Mouse (Mus musculus) hindbrain, embryonic 13.5 days (tissue): Measurements from ENCODE around the gene Syt13. TPM values are rescaled to one million over a fixed set of nuclear protein-coding genes. Genes with fewer than 3 reads are reported as not detected.
A peak's percentile ranks its signal among the peaks of the same experiment; 100 is the strongest.

Experiments
- ATAC-seq: fragments of 200-750 bp; cut with Nextera tagmentation; 2 replicates; pipeline ENCODE4 v1.8.0; 2017; ENCODE audit warnings: moderate TSS enrichment; ENCODE audit not compliant: low FRiP score
- H3K27ac ChIP-seq: fragments of 300-500 bp; sonication (generic); 2 replicates; pipeline ENCODE4 v1.5.1; 2015; ENCODE audit warnings: inconsistent platforms, mild to moderate bottlenecking, moderate library complexity
- H3K27me3 ChIP-seq: fragments of 300-500 bp; sonication (generic); 2 replicates; pipeline ENCODE4 v1.6.1; 2015; ENCODE audit warnings: mild to moderate bottlenecking, inconsistent platforms
- H3K36me3 ChIP-seq: fragments of 300-500 bp; sonication (generic); 2 replicates; pipeline ENCODE4 v1.6.1; 2015; ENCODE audit warnings: mild to moderate bottlenecking, inconsistent platforms
- H3K4me1 ChIP-seq: fragments of 300-500 bp; sonication (generic); replicated peaks from 2 replicates; pipeline ENCODE4 v1.6.1; 2015; ENCODE audit warnings: inconsistent platforms
- H3K4me2 ChIP-seq: fragments of 300-500 bp; sonication (generic); 2 replicates; pipeline ENCODE4 v1.6.1; 2015; ENCODE audit warnings: inconsistent platforms, mild to moderate bottlenecking, moderate library complexity
- H3K4me3 ChIP-seq: fragments of 300-500 bp; sonication (generic); 2 replicates; pipeline ENCODE4 v1.5.1; 2015; ENCODE audit warnings: mild to moderate bottlenecking, inconsistent platforms
- H3K9ac ChIP-seq: fragments of 300-500 bp; sonication (generic); 2 replicates; pipeline ENCODE4 v1.6.1; 2015; ENCODE audit warnings: mild to moderate bottlenecking, inconsistent platforms
- H3K9me3 ChIP-seq: fragments of 300-500 bp; sonication (generic); 2 replicates; pipeline ENCODE4 v1.6.1; 2016; ENCODE audit warnings: inconsistent platforms
- WGBS: fragments of 180-500 bp; shearing (Covaris S2); methylation state at CpG from one replicate; pipeline ENCODE4 v1.1.7; 2015; 5-methylcytosine and 5-hydroxymethylcytosine counted together
- polyA plus RNA-seq: library from polyadenylated mRNA; unstranded; fragments of >200 nt; fragmentation: Nextera tagmentation; extraction: Ambion mirVana; gene quantifications from 2 replicates; pipeline ENCODE4 v1.2.1, GENCODE M21; 2015

Gene Syt13
- polyA plus RNA-seq, 1 experiment from 2014 or later, result 24.7 TPM

DNA sequence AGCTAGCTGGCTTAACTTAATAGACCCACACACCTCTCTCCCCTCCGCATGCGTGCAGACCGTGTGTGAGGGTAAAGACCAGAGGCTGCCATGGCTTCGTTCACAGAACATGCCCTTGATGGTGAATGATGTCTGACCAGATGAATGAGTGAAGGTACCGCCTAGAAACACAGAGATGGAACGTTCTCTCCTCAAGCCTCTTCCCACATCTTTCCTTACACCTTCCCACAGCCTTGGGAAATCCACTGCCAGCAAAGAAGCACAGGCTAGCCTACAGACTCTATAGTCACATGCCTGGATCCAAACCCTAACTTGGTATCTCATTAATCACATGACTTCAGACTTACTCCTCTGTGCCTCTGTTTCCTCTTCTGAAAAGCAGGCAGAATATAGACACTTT is 18.5 kb downstream of the Syt13 start:
- no peak for ATAC-seq
- Histone ChIP-seq H3K4me2 (no peak overlapping the region), H3K4me3 (no peak overlapping the region), H3K4me1 (peaks cover 23% of the 10 kb centered on the region), H3K9ac (no peak overlapping the region), H3K36me3 (no peaks in the 10 kb centered on the region), H3K27me3 (0 out of 2 replicates have a peak, but pooled peaks cover 12% of the 10 kb centered on the region), H3K27ac (no peak overlapping the region), H3K9me3 (no peaks in the 10 kb centered on the region)
- WGBS, result 90% methylated on average over 6 of the region's 6 CpGs

DNA sequence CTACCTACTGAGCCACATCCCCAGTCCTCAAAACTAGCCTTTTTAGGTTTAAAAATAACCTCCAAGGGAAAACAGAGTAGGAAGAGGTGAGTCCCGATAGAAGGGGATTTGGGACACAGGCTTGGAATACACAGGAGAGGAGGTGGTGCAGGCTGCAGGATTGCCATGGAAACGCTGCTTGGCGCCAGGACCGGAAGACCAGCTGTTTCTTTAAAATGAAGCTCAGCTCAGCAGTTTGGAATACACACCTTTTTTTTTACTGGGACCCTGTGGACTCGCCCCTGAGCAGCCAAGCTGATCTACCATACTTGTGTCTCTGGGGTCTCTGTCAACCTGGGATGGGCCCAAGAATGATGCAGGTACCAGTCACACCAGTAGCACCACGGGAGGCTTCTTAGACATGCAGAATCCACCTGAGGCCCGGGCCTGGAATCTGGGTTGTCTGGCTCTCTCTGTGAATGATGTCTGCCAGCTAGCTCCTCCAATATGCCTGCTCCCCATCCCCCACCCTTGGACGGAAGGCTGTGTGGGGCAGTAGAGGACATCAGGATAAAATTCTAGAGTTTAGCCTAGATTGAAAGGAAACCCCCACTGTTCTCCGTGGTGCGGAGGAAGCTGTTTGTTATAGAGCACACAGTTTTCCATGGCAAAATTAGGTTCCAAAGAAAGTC is 19.5 kb downstream of the Syt13 start:
- Histone ChIP-seq H3K27ac (peak overlapping the region; percentile 70), H3K9me3 (no peaks in the 10 kb centered on the region), H3K36me3 (no peaks in the 10 kb centered on the region), H3K4me2 (no peak overlapping the region), H3K4me1 (peaks cover 23% of the 10 kb centered on the region), H3K4me3 (no peak overlapping the region), H3K9ac (no peak overlapping the region), H3K27me3 (0 out of 2 replicates have a peak, but pooled peaks cover 7% of the 10 kb centered on the region)
- 0 out of 2 replicates have a peak, but pooled peaks have one; percentile 33 for ATAC-seq
- 19% methylated on average over 10 of the region's 10 CpGs for WGBS

DNA sequence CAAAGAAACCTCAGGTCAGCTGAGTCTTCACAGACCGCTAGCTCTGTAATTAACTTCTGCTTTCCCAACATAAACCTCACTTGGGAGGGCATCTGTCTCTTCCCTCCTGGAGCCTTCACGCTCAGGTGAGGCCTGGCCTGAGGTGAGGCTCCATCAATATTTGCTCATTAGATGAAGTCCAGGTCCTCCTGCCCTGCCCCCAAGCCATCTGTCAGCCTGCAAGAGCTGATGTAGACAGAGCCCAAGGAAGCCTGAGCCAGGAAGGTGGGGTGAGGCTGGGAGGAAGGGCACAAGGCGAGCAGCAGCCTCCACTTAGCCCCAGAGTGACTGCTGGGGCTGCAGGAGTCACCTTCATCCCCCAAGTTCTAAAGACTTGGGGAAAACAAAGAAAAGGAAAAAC is 20.6 kb downstream of the Syt13 start:
- H3K4me3 ChIP-seq, result no peak overlapping the region
- H3K4me2 ChIP-seq, result no peak overlapping the region
- no peak for ATAC-seq
- H3K36me3 ChIP-seq, result no peaks in the 10 kb centered on the region
- no peaks in the 10 kb centered on the region for H3K9me3 ChIP-seq
- peaks cover 23% of the 10 kb centered on the region for H3K4me1 ChIP-seq
- H3K27ac ChIP-seq, result no peak overlapping the region; the same call in 1 of the 2 replicates
- WGBS, result 61% methylated on average over 3 of the region's 3 CpGs
- H3K9ac ChIP-seq, result no peak overlapping the region
- peaks cover 7% of the 10 kb centered on the region; the same call in 1 of the 2 replicates for H3K27me3 ChIP-seq

DNA sequence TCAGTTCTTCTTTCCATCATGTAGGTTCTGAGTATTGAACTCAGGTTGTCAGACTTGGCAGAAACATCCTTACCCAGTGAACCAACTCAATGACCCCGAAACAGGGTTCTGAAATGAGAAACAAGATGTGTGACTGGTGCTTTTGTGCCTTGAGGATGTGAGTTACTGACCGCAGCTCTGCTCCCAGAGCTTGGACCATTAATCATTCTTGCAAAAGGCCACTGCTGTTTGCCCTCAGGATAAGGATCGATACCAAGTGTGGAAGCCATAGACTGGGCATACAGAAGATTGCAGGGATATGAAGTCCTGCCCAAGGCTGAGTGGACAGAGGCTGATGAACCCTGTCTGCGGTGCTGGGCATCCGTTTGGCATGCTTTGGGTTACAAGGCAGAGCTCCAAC is 23.2 kb downstream of the Syt13 start:
- WGBS, result 70% methylated on average over 5 of the region's 5 CpGs
- peaks cover 5% of the 10 kb centered on the region; the same call in 1 of the 2 replicates for H3K27me3 ChIP-seq
- no peak for ATAC-seq
- no peak overlapping the region for H3K27ac ChIP-seq
- H3K4me3 ChIP-seq, result no peak overlapping the region
- H3K9ac ChIP-seq, result no peak overlapping the region
- H3K4me2 ChIP-seq, result no peak overlapping the region
- no peaks in the 10 kb centered on the region for H3K9me3 ChIP-seq
- peaks cover 2% of the 10 kb centered on the region; the same call in 1 of the 2 replicates for H3K36me3 ChIP-seq
- peaks cover 21% of the 10 kb centered on the region for H3K4me1 ChIP-seq

DNA sequence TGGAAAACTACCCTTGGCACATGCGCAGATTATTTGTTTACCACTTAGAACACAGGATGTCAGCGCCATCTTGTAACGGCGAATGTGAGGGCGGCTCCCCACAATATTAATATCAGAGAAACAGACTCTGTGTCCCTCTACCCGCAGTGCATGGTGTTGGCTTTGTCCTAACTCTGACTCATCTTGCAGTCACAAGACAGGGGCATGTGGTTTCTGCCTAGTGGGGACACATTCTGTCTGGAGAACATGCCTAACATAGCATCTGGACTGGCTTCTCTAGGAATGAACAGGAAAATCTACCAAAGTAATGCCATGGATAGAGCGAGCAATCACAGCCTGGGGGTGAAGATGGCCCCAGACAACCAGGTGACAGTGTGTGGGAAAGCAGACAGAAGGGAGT is 23.9 kb downstream of the Syt13 start:
- 97% methylated on average over 7 of the region's 7 CpGs for WGBS
- H3K9ac ChIP-seq, result no peak overlapping the region
- no peak overlapping the region for H3K4me3 ChIP-seq
- peaks cover 8% of the 10 kb centered on the region; the same call in 1 of the 2 replicates for H3K27me3 ChIP-seq
- no peaks in the 10 kb centered on the region for H3K9me3 ChIP-seq
- ATAC-seq, result no peak
- no peak overlapping the region for H3K27ac ChIP-seq
- H3K4me2 ChIP-seq, result no peak overlapping the region
- peaks cover 21% of the 10 kb centered on the region for H3K4me1 ChIP-seq
- H3K36me3 ChIP-seq, result peaks cover 5% of the 10 kb centered on the region; the same call in 1 of the 2 replicates

DNA sequence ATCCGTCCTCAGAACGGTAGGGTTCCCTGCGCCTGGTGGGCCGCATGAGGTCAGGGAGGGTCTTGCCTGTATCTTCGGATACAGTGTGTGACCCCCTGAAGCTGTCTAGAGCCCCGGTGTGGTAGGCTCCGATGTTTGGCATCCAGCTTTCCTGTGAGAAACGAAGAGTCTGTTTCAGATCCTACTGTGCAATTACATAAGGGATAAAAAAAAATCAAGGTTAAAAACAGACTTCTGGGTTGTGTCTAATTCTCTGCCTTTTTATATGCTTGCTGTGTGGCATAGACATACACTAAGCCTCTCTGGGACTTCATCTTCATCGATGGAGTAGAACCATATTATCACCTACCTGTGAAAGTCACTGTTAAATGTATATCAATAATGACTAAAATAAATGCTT is 26.1 kb downstream of the Syt13 start:
- Histone ChIP-seq H3K9me3 (no peaks in the 10 kb centered on the region), H3K27ac (no peak overlapping the region), H3K4me1 (0 out of 2 replicates have a peak, but pooled peaks cover 5% of the 10 kb centered on the region), H3K4me3 (no peak overlapping the region), H3K9ac (no peak overlapping the region), H3K27me3 (peaks cover 12% of the 10 kb centered on the region), H3K36me3 (peaks cover 5% of the 10 kb centered on the region; the same call in 1 of the 2 replicates), H3K4me2 (no peak overlapping the region)
- ATAC-seq, result no peak
- WGBS, result 82% methylated on average over 9 of the region's 9 CpGs

DNA sequence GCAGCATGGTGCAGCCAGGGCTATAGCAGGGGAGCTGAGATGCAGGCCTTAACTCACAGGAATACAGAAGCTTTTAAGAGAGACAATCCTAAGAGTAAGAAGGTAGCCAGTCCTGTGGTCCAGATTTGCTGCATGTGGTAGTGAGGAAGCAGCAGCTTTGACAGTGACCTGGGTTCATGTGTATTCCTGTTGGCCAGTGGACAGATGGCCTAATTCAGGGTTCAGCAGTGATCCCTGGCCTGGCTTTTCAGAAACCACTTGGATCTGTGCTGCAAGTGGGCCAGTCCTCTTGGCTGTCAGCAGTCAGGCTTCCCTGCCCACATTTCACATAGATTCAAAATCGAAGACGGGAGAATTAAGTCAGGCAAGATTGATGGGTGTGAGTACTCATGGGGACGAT is 26.6 kb downstream of the Syt13 start:
- Histone ChIP-seq H3K4me3 (no peak overlapping the region), H3K36me3 (peaks cover 5% of the 10 kb centered on the region; the same call in 1 of the 2 replicates), H3K4me1 (0 out of 2 replicates have a peak, but pooled peaks cover 7% of the 10 kb centered on the region), H3K27ac (no peak overlapping the region), H3K27me3 (peaks cover 17% of the 10 kb centered on the region), H3K4me2 (no peak overlapping the region), H3K9me3 (no peaks in the 10 kb centered on the region), H3K9ac (no peak overlapping the region)
- ATAC-seq, result no peak
- WGBS, result 62% methylated on average over 3 of the region's 3 CpGs

DNA sequence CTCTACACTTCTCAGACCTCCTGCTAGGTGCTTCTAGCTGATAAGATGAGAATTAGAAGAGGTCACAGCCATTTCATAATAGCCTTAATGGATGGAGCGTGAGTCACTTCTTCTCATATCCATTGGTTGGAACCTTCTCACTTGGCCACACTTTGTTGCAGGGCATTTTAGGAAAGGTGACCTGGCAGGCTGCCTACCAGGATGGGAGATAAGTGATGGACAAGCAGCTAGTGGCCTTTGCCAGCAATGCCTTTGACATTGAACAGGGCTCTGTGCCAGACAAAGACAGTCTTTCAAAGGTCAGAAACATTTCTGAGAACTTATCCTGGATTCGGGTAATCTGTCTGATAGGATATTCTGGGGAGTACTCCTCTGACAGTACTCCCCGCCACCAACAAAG is 28.5 kb downstream of the Syt13 start:
- 92% methylated on average over 3 of the region's 3 CpGs for WGBS
- no peak for ATAC-seq
- no peak overlapping the region for H3K4me3 ChIP-seq

DNA sequence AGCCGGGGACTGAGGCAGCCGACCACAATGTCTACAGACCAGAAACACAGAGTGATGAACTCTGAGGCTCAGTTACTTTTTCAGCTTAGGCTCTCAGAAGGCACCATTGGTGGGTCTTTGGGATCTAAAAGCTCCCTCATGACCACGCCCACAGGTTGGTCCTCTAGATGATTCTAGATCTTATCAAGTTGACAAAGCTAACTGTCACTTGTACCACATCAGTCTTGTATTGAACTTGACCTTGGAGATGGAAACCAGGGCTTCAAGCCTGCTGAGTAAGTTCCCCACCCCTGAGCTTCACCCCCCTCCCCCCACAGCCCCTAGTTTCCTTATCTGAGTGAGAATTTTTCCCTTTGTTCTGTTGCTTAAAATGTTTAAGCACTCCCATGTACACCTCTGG is 29.5 kb downstream of the Syt13 start:
- WGBS, result 93% methylated on average over 3 of the region's 3 CpGs
- Histone ChIP-seq H3K4me3 (no peak overlapping the region), H3K27me3 (peaks cover 21% of the 10 kb centered on the region), H3K9ac (no peak overlapping the region), H3K27ac (no peak overlapping the region), H3K36me3 (peaks cover 5% of the 10 kb centered on the region; the same call in 1 of the 2 replicates), H3K9me3 (no peaks in the 10 kb centered on the region), H3K4me1 (peaks cover 29% of the 10 kb centered on the region), H3K4me2 (no peak overlapping the region)
- ATAC-seq, result no peak

More for the DNA sequence above, 28.5 kb downstream of the Syt13 start:
- Histone ChIP-seq H3K27ac (no peak overlapping the region), H3K36me3 (peaks cover 5% of the 10 kb centered on the region; the same call in 1 of the 2 replicates), H3K27me3 (peaks cover 21% of the 10 kb centered on the region), H3K9ac (no peak overlapping the region), H3K4me2 (no peak overlapping the region), H3K9me3 (no peaks in the 10 kb centered on the region), H3K4me1 (peaks cover 19% of the 10 kb centered on the region)

DNA sequence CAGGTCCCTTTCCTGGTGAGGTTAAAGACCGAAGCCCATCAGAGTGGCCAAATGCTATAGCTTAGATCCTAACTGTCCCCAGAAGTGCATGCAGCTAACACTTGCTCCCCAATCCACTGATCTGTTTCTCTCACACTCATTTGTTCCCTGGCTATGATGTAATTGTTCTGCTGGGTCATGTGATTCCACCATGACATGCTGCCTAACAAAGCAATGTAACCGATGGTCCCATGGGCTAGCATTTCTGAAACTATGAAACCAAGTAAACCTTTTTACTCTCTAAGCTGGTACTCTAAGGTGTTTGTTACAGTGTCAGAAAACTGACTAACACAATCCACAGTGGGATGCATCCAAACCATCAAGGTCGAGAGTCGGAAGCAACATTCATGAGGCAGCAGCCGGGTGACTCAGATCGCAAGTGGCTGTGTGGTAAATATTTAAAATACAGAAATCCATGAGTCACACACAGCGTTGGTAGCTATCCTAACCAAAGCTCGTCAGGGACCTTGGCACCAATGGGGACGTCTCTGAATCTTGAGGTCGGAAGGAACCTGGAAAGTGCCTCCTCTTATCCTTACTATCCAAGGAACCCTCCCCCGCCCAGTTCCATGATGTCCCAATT is 30.3 kb downstream of the Syt13 start:
- Histone ChIP-seq H3K36me3 (peaks cover 5% of the 10 kb centered on the region; the same call in 1 of the 2 replicates), H3K4me3 (no peak overlapping the region), H3K9me3 (no peaks in the 10 kb centered on the region), H3K27me3 (peaks cover 21% of the 10 kb centered on the region), H3K4me2 (no peak overlapping the region), H3K27ac (no peak overlapping the region), H3K4me1 (peaks cover 32% of the 10 kb centered on the region), H3K9ac (no peak overlapping the region)
- 95% methylated on average over 11 of the region's 11 CpGs for WGBS
- ATAC-seq, result no peak

DNA sequence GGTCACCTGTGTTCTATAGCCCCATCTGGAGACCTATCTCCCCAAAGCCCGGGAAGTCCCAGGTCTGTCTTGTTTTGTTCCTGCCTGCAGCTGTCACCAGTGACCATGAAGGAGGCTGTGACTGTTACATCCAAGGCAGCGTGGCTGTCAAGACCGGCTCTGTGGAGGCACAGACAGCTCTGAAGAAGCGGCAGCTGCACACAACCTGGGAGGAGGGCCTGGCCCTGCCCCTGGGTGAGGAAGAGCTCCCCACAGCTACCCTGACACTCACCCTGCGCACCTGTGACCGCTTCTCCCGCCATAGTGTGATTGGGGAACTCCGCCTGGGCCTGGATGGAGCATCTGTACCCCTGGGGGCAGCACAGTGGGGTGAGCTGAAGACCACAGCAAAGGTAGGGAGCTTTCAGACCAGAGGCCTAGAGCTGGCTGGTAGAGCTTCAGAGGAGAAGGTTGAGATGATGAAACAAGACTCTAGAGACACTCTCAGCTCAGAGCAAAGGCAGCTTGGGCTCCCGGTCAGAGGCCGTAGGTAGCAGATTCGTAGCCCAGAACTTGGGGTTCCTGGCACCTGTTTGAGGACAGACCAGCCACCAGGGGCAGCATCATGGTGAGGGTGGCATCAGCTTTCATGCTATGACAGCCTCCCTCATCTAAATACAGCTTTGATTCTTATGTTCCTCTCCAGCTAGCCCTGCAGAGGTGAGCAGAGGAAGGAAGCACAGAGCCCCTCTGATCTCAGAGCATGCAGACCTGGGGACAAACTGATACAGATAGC is 31.1 kb downstream of the Syt13 start:
- H3K4me2 ChIP-seq, result no peak overlapping the region
- H3K27me3 ChIP-seq, result peaks cover 17% of the 10 kb centered on the region
- WGBS, result 83% methylated on average over 11 of the region's 11 CpGs
- no peak overlapping the region for H3K27ac ChIP-seq
- peaks cover 32% of the 10 kb centered on the region for H3K4me1 ChIP-seq
- H3K9me3 ChIP-seq, result no peaks in the 10 kb centered on the region
- H3K9ac ChIP-seq, result no peak overlapping the region
- no peak for ATAC-seq
- H3K4me3 ChIP-seq, result no peak overlapping the region
- peaks cover 5% of the 10 kb centered on the region; the same call in 1 of the 2 replicates for H3K36me3 ChIP-seq
